Mouse (Mus musculus) ES-Bruce4 (cell line): ENCODE results near the gene Yy2. TPM values are rescaled to one million over a fixed set of nuclear protein-coding genes. Genes with fewer than 3 reads are reported as not detected.

ENCODE experiments used
- H3K27ac ChIP-seq: 2 replicates; pipeline ENCODE4 v1.5.1; 2012; ENCODE audit warnings: low read length, inconsistent platforms; ENCODE audit not compliant: insufficient read depth
- H3K27me3 ChIP-seq: 2 replicates; pipeline ENCODE4 v1.6.1; 2012; ENCODE audit warnings: mild to moderate bottlenecking, low read length, inconsistent platforms; ENCODE audit not compliant: control insufficient read depth, poor library complexity, insufficient read depth, severe bottlenecking
- H3K36me3 ChIP-seq: 2 replicates; pipeline ENCODE4 v1.6.1; 2012; ENCODE audit warnings: inconsistent platforms, mild to moderate bottlenecking, low read length, moderate library complexity; ENCODE audit not compliant: control insufficient read depth, poor library complexity, insufficient read depth, severe bottlenecking
- H3K4me1 ChIP-seq: one replicate; pipeline ENCODE4 v1.8.1; 2011; ENCODE audit warnings: low read length; ENCODE audit not compliant: control insufficient read depth, insufficient read depth
- H3K4me3 ChIP-seq: 2 replicates; pipeline ENCODE4 v1.5.1; 2011; ENCODE audit warnings: low read depth, mild to moderate bottlenecking, low read length
- H3K9ac ChIP-seq: 2 replicates; pipeline ENCODE4 v1.6.1; 2012; ENCODE audit warnings: low read depth, mild to moderate bottlenecking, inconsistent platforms; ENCODE audit not compliant: poor library complexity, severe bottlenecking
- H3K9me3 ChIP-seq: replicated peaks from 2 replicates; pipeline ENCODE4 v1.6.1; 2012; ENCODE audit warnings: mild to moderate bottlenecking, low read length, inconsistent platforms; ENCODE audit not compliant: control insufficient read depth, poor library complexity, insufficient read depth, severe bottlenecking
- CTCF ChIP-seq: IDR thresholded peaks from one replicate; pipeline ENCODE4 v1.8.1; 2011; ENCODE audit warnings: low read depth, low read length
- EP300 ChIP-seq: IDR thresholded peaks from 2 replicates; pipeline ENCODE4 v1.6.1; 2011; ENCODE audit warnings: low read depth, low read length; ENCODE audit not compliant: insufficient read depth
- POLR2A ChIP-seq: IDR thresholded peaks from one replicate; pipeline ENCODE4 v1.8.1; 2011; ENCODE audit warnings: low read length; ENCODE audit not compliant: insufficient read depth
- polyA plus RNA-seq: library from polyadenylated mRNA; stranded (reverse); fragments of >200 nt; gene quantifications from 2 replicates; pipeline ENCODE4 v1.2.4, GENCODE M21; 2011; ENCODE audit warnings: low read depth; ENCODE audit not compliant: missing spikeins, insufficient read depth, insufficient read length

Gene Yy2
- polyA plus RNA-seq = 4.4 and 5.5 TPM in 2 replicates

- no peak for TF ChIP-seq POLR2A
- no peak for TF ChIP-seq CTCF
- no peak for TF ChIP-seq EP300
- H3K27ac ChIP-seq = no peak within 1 kb of the TSS
- H3K9ac ChIP-seq = peak within 1 kb of the TSS; percentile 51
- peak within 1 kb of the TSS; percentile 64 for H3K4me3 ChIP-seq
- H3K36me3 ChIP-seq = no peaks in the 10 kb centered on the region
- no peaks in the 10 kb centered on the region for H3K9me3 ChIP-seq
- no peaks in the 10 kb centered on the region for H3K4me1 ChIP-seq
- no peaks in the 10 kb centered on the region for H3K27me3 ChIP-seq
Measured at GRCm38 (mm10) chrX:157568840-157569239, at the start of gene Yy2. Yy2 (minus strand) TSS chrX:157568985.

DNA sequence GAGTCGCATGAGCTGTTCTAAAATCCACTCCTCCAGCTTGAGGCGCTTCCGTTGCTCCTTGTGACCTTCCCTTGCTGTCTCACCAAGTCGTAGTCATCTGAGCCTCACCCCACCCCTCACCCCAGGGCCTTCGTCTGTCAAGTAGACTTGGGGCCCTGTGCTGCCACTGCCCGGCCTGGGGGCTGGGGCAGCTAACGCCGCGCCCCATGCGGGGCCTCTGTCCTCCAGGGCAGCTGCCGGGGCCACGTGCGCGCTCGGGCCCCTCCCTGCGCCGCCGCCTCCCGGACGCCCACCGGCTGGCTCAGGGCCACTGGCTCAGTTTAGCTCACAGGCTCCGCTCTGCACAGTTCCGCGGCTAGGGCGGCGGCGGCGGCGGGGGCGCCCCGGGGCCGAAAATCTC, 44.1 kb upstream of the Yy2 start:
- no peak overlapping the region for H3K9ac ChIP-seq
- TF ChIP-seq CTCF = no peak
- no peak for TF ChIP-seq POLR2A
- TF ChIP-seq EP300 = peak; percentile 87
- H3K4me1 ChIP-seq = no peaks in the 10 kb centered on the region
- no peaks in the 10 kb centered on the region for H3K36me3 ChIP-seq
- no peak overlapping the region for H3K4me3 ChIP-seq
- no peak overlapping the region; the same call in 1 of the 2 replicates for H3K27ac ChIP-seq
- no peaks in the 10 kb centered on the region for H3K27me3 ChIP-seq
- no peaks in the 10 kb centered on the region for H3K9me3 ChIP-seq

DNA sequence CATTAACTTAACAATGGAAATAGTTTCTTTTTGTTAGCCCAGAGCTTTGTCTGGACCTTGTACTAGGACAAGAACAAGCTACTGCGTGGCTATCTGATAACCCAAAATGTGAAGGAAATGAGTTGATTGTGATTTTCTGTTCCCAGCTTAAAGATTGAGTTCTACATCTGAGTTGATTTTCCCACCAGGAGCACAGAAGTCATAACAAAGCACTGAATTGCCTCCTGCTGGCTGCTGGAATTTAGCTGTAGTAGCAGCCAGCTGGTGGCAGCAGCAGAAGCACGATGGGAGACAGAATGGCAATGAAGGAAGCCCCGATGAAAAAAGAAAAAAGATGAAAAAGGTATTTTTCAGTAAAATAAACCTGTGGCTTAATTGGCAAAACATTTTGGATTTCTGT, 32.7 kb upstream of the Yy2 start:
- peaks cover 1% of the 10 kb centered on the region for H3K4me1 ChIP-seq
- no peak overlapping the region for H3K4me3 ChIP-seq
- no peaks in the 10 kb centered on the region for H3K9me3 ChIP-seq
- H3K27ac ChIP-seq = no peak overlapping the region
- H3K27me3 ChIP-seq = no peaks in the 10 kb centered on the region
- no peaks in the 10 kb centered on the region for H3K36me3 ChIP-seq
- no peak for TF ChIP-seq POLR2A
- TF ChIP-seq EP300 = peak; percentile 86; the same call in 1 of the 2 replicates
- TF ChIP-seq CTCF = peak; percentile 2
- no peak overlapping the region for H3K9ac ChIP-seq

DNA sequence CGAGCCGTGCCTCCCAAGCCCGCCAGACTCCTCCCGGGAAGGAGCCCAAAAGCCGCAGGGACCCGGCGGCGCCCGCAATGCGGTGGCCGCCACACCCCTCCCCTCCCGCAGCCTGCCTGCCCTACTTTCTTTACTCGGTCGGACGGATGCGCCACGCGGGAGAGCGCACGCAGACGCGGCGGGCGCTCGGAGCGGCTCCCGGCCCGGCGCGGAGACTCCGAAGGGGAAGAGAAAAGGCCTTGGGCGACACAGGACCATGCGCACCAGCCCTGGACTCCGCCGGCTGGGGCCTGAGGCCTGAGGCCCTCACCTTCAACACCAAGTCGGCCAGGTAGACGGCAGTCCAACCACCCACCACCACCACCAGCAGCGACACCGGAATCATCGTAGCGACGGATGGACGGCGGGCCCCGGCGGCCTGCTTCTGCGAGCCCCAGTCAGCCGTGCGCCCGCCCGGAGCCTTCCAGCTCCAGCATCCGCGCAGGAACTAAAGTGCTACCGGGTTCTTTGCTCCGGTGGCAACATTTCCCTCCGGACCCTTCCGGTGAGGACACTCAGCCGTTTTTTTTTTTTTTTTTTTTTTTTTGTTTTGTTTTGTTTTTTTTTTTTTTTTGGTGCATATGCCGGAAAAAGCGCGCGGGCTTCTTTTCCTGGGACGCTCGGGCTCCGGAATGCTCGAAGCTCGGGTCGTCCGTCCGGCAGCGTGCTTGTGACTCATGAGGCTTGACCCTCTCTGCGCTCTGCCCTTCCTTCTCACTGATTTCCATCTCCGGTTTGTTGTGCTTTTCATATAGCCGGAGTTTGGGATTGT, 29.6 kb upstream of the Yy2 start, which contains the start of gene Mbtps2:
Gene Mbtps2 (minus strand): TSS at position 530 of the 811 bp plus-strand sequence.
- peak within 1 kb of the TSS; percentile 89 for H3K4me3 ChIP-seq
- H3K27ac ChIP-seq = peak within 1 kb of the TSS; percentile 97
- H3K9ac ChIP-seq = peak within 1 kb of the TSS; percentile 97
- H3K36me3 ChIP-seq = no peaks in the 10 kb centered on the region
- H3K4me1 ChIP-seq = peaks cover 1% of the 10 kb centered on the region
- TF ChIP-seq CTCF = no peak
- no peak for TF ChIP-seq EP300
- TF ChIP-seq POLR2A = no peak
- no peaks in the 10 kb centered on the region for H3K9me3 ChIP-seq
- H3K27me3 ChIP-seq = no peaks in the 10 kb centered on the region

- Histone ChIP-seq H3K9me3 (no peaks in the 10 kb centered on the region), H3K4me3 (peak overlapping the region; percentile 89), H3K36me3 (no peaks in the 10 kb centered on the region), H3K27ac (peak overlapping the region; percentile 97), H3K9ac (peak overlapping the region; percentile 97), H3K27me3 (no peaks in the 10 kb centered on the region), H3K4me1 (peaks cover 1% of the 10 kb centered on the region)
- no peak for TF ChIP-seq POLR2A
- TF ChIP-seq CTCF = no peak
- TF ChIP-seq EP300 = no peak
Measured at GRCm38 (mm10) chrX:157597585-157598185, 28.9 kb upstream of the Yy2 start.

- H3K27me3 ChIP-seq = no peaks in the 10 kb centered on the region
- H3K4me3 ChIP-seq = peak overlapping the region; percentile 43
- H3K9me3 ChIP-seq = no peaks in the 10 kb centered on the region
- H3K27ac ChIP-seq = peak overlapping the region; percentile 97
- H3K4me1 ChIP-seq = peaks cover 1% of the 10 kb centered on the region
- TF ChIP-seq POLR2A (no peak), EP300 (no peak), CTCF (no peak)
- H3K36me3 ChIP-seq = no peaks in the 10 kb centered on the region
- peak overlapping the region; percentile 97 for H3K9ac ChIP-seq
Measured at GRCm38 (mm10) chrX:157596802-157597201, 28.0 kb upstream of the Yy2 start.
